Mouse (Mus musculus) brain, embryonic 14.5 days (tissue): ENCODE results near the gene Nrm.

Source experiments
- CTCF ChIP-seq: fragments of 200-500 bp; IDR thresholded peaks from 2 replicates; pipeline ENCODE4 v1.5.1; 2012; ENCODE audit warnings: inconsistent platforms, mild to moderate bottlenecking, moderate library complexity, borderline replicate concordance; ENCODE audit not compliant: insufficient read depth, insufficient read length; ENCODE audit errors: extremely low read depth
- POLR2A ChIP-seq: fragments of 200-500 bp; IDR thresholded peaks from 2 replicates; pipeline ENCODE4 v1.6.1; 2012; ENCODE audit warnings: mild to moderate bottlenecking, inconsistent platforms, borderline replicate concordance; ENCODE audit not compliant: poor library complexity, insufficient read depth, insufficient read length, severe bottlenecking; ENCODE audit errors: extremely low read depth

DNA sequence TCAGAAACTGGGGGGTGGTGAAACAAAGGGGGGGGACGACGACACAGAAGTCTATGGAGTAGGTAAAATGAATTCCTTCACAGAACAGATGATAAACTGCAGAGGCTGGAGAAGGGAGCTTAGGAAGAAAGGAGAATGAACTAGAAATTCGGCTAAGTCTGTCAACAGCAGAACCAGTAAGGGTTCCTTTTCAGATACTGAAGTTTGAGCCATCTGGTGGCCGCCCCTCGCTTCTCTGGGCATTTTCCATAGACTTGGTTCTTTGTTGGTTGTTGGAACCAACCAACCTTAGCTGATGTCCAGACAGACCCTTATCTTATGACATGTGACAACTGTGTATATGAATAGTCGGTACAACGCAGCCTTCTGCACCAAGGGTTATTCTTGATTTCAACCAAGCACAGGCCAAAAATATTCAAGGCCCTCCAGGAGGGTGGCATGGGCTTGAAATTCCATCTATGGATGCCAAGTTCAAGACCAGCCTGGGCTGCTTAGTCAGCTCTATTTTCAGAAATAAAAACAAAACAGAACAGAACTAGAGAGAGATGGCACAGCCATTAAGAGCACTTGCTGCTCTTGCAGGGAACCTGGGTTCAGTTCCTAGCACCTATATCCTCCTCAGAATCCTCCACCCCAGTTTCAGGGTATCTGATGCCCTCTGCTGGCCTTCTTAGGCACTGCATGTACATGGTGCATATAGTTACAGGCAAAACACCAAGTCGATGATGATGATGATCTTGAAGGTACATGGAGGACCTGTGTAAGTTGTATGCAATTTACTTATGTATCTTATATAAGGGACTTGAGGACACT is 10.0 kb downstream of the Nrm start:
- TF ChIP-seq POLR2A (no peak), CTCF (peak; percentile 55; the same call in 1 of the 2 replicates)
